Mouse (Mus musculus): ENCODE data around the gene Dgki. TPM values are rescaled to one million over a fixed set of nuclear protein-coding genes. Genes with fewer than 3 reads are reported as not detected.
A peak's percentile ranks its signal among the peaks of the same experiment; 100 is the strongest.

Gene Dgki
- polyA plus RNA-seq, 1 experiment from 2014 or later: 7.6 TPM

DNA sequence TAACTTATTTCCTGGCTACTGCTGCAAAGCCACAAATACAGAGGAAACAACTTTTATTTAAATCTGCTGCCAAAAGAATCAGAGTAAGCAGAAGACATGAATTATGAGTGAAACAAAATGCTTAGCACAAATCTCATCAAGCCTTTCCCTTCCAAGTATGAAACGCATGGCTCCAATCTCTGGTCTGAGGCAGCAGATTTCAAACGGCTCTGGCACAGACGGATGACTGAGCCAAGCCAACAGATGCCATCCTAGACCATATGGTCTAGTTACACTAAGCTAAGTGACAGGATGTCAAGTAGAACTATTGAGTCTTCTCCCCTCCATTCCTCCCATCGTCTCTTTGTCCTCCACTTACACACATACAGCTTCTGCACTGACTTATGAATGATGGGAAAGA is 373.5 kb downstream of the Dgki start:
- H3K4me3 ChIP-seq (ENCODE audit: low read depth, low read length): no peak overlapping the region
- no peaks in the 10 kb centered on the region for H3K9me3 ChIP-seq (replicated peaks; ENCODE audit: control insufficient read depth, low read length, poor library complexity, severe bottlenecking)
- H3K27ac ChIP-seq (ENCODE audit: low read length): no peak overlapping the region
- no peaks in the 10 kb centered on the region for H3K36me3 ChIP-seq (ENCODE audit: control insufficient read depth, insufficient read depth, low read length)
- no peak overlapping the region for H3K4me2 ChIP-seq (ENCODE audit: low read length)
- WGBS: 74% methylated on average over 4 of the region's 4 CpGs
- H3K4me1 ChIP-seq (ENCODE audit: control insufficient read depth, insufficient read depth, low read length): peaks cover 2% of the 10 kb centered on the region
- no peaks in the 10 kb centered on the region for H3K27me3 ChIP-seq (ENCODE audit: control insufficient read depth, insufficient read depth, low read depth, low read length)
- no peak overlapping the region for H3K9ac ChIP-seq (ENCODE audit: low read depth, low read length)
- no peak for ATAC-seq

DNA sequence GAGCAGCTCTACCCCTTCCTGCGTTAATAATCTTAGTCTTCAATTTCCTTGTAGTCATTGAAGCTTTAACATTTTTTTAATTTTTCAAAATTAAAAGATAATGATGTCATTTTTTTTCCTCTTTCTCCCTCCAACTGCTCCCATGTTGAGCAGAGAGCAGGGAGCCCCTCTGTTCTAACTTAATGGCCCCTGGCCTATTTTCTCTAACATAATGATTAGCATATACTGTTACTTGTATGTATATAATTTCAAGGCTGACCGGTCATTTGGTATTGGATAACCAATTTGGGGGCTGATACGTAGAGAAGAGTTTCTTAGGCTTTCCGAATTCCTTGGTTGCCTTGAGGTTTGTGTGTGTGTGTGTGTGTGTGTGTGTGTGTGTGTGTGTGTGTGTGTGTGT is 378.0 kb downstream of the Dgki start:
- no peaks in the 10 kb centered on the region for H3K27me3 ChIP-seq (ENCODE audit: control insufficient read depth, insufficient read depth, low read depth, low read length)
- 94% methylated on average over 4 of the region's 4 CpGs for WGBS
- no peak overlapping the region for H3K9ac ChIP-seq (ENCODE audit: low read depth, low read length)
- peaks cover 6% of the 10 kb centered on the region; the same call in 1 of the 2 replicates for H3K9me3 ChIP-seq (replicated peaks; ENCODE audit: control insufficient read depth, low read length, poor library complexity, severe bottlenecking)
- H3K4me3 ChIP-seq (ENCODE audit: low read depth, low read length): no peak overlapping the region
- no peaks in the 10 kb centered on the region for H3K4me1 ChIP-seq (ENCODE audit: control insufficient read depth, insufficient read depth, low read length)
- peaks cover 3% of the 10 kb centered on the region; the same call in 1 of the 2 replicates for H3K36me3 ChIP-seq (ENCODE audit: control insufficient read depth, insufficient read depth, low read length)
- no peak overlapping the region for H3K4me2 ChIP-seq (ENCODE audit: low read length)
- no peak for ATAC-seq
- no peak overlapping the region for H3K27ac ChIP-seq (ENCODE audit: low read length)

DNA sequence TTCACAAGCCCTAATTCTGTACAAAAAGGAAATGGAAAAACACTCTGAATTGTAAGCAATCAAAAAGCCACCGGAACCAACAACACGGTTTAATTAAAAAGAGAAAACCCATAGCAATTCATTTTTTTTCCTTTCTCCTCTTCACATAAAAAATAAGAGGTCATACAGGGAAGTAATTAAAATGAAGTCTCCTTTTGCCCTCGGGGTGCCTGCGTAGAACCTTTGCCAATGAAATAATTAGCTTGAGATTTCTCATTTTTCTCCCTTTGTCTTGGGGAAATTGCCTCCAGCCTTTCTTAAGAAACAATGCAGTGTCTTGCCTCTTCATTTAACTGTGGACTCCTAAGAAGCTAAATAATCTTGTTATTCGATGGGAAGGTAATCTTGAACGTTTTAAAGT is 388.4 kb downstream of the Dgki start:
- H3K4me3 ChIP-seq (ENCODE audit: low read depth, low read length): no peak overlapping the region
- no peaks in the 10 kb centered on the region for H3K36me3 ChIP-seq (ENCODE audit: control insufficient read depth, insufficient read depth, low read length)
- H3K4me1 ChIP-seq (ENCODE audit: control insufficient read depth, insufficient read depth, low read length): no peaks in the 10 kb centered on the region
- no peak overlapping the region for H3K27ac ChIP-seq (ENCODE audit: low read length)
- H3K9me3 ChIP-seq (replicated peaks; ENCODE audit: control insufficient read depth, low read length, poor library complexity, severe bottlenecking): no peaks in the 10 kb centered on the region
- H3K27me3 ChIP-seq (ENCODE audit: control insufficient read depth, insufficient read depth, low read depth, low read length): no peaks in the 10 kb centered on the region
- H3K4me2 ChIP-seq (ENCODE audit: low read length): no peak overlapping the region
- no peak for ATAC-seq
- 40% methylated on average over 6 of the region's 6 CpGs for WGBS
- no peak overlapping the region for H3K9ac ChIP-seq (ENCODE audit: low read depth, low read length)

DNA sequence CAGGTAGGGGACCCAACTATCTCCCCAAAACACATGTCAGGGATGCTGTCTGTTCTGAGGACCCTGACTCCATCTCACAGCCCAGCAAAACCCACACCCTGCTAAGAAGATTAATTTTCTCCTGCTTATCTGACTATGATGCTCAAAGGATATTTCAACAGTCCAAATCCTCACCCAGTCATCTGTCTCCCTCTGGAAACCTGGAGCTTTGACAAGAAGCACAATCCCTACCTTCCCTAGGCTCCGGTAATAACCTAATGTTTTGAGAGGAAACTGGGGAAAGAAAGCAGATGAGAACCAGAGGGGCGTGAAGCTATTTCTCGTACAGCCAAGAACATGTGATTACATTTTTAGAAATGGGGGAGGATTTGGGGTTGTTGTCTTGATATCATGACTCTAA is 392.8 kb downstream of the Dgki start:
- no peak overlapping the region for H3K9ac ChIP-seq (ENCODE audit: low read depth, low read length)
- no peak for ATAC-seq
- no peak overlapping the region for H3K4me2 ChIP-seq (ENCODE audit: low read length)
- H3K27me3 ChIP-seq (ENCODE audit: control insufficient read depth, insufficient read depth, low read depth, low read length): no peaks in the 10 kb centered on the region
- H3K9me3 ChIP-seq (replicated peaks; ENCODE audit: control insufficient read depth, low read length, poor library complexity, severe bottlenecking): no peaks in the 10 kb centered on the region
- no peak overlapping the region for H3K4me3 ChIP-seq (ENCODE audit: low read depth, low read length)
- H3K4me1 ChIP-seq (ENCODE audit: control insufficient read depth, insufficient read depth, low read length): peaks cover 4% of the 10 kb centered on the region; the same call in 1 of the 2 replicates
- H3K27ac ChIP-seq (ENCODE audit: low read length): no peak overlapping the region
- 80% methylated on average over 3 of the region's 3 CpGs for WGBS
- no peaks in the 10 kb centered on the region for H3K36me3 ChIP-seq (ENCODE audit: control insufficient read depth, insufficient read depth, low read length)

DNA sequence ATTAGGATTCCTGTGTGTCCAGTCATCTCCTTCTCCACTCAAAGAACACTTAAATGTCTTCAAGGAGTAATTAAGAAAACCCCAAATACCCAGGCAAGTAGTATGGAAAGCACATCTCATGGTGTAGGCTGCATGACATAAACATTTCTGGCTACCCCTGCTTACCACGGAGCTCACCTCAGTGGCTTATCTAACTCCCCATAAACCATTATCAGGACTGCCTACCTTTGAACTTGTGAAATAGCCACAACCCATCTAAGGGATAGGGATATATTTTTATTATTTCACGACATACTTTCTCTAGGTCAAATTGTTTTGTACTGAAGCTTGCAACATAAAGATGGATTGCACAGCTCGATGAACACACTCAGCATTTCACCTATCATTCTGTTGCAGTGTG is 394.0 kb downstream of the Dgki start:
- no peak overlapping the region for H3K4me2 ChIP-seq (ENCODE audit: low read length)
- no peak for ATAC-seq
- H3K4me3 ChIP-seq (ENCODE audit: low read depth, low read length): no peak overlapping the region
- 91% methylated on average over 3 of the region's 3 CpGs for WGBS
- no peak overlapping the region for H3K9ac ChIP-seq (ENCODE audit: low read depth, low read length)
- H3K4me1 ChIP-seq (ENCODE audit: control insufficient read depth, insufficient read depth, low read length): peaks cover 4% of the 10 kb centered on the region; the same call in 1 of the 2 replicates
- no peaks in the 10 kb centered on the region for H3K27me3 ChIP-seq (ENCODE audit: control insufficient read depth, insufficient read depth, low read depth, low read length)
- no peaks in the 10 kb centered on the region for H3K9me3 ChIP-seq (replicated peaks; ENCODE audit: control insufficient read depth, low read length, poor library complexity, severe bottlenecking)
- no peaks in the 10 kb centered on the region for H3K36me3 ChIP-seq (ENCODE audit: control insufficient read depth, insufficient read depth, low read length)
- no peak overlapping the region for H3K27ac ChIP-seq (ENCODE audit: low read length)

DNA sequence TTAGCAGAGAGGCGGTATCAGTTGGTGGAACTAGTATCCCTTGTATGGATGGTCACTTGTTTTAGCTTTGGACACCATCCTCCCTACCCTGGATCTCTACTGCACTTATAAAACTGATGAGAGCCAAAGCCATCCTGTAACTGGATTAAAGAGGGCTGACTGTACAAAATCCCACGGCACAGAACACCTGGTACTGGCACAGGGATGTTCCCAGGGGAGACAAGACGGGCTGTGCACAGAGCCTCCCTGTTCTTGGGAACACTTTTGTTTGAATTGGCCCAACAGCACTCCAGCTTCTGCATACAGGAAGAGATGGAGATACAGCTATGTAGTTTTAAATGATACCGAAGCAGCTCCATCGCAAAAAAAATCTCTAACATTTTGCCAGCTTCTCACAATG is 395.1 kb downstream of the Dgki start:
- no peaks in the 10 kb centered on the region for H3K36me3 ChIP-seq (ENCODE audit: control insufficient read depth, insufficient read depth, low read length)
- 78% methylated on average over 5 of the region's 5 CpGs for WGBS
- ATAC-seq: no peak
- no peak overlapping the region for H3K4me3 ChIP-seq (ENCODE audit: low read depth, low read length)
- peaks cover 4% of the 10 kb centered on the region; the same call in 1 of the 2 replicates for H3K4me1 ChIP-seq (ENCODE audit: control insufficient read depth, insufficient read depth, low read length)
- H3K27me3 ChIP-seq (ENCODE audit: control insufficient read depth, insufficient read depth, low read depth, low read length): no peaks in the 10 kb centered on the region
- no peak overlapping the region for H3K9ac ChIP-seq (ENCODE audit: low read depth, low read length)
- no peaks in the 10 kb centered on the region for H3K9me3 ChIP-seq (replicated peaks; ENCODE audit: control insufficient read depth, low read length, poor library complexity, severe bottlenecking)
- no peak overlapping the region for H3K4me2 ChIP-seq (ENCODE audit: low read length)
- no peak overlapping the region for H3K27ac ChIP-seq (ENCODE audit: low read length)

DNA sequence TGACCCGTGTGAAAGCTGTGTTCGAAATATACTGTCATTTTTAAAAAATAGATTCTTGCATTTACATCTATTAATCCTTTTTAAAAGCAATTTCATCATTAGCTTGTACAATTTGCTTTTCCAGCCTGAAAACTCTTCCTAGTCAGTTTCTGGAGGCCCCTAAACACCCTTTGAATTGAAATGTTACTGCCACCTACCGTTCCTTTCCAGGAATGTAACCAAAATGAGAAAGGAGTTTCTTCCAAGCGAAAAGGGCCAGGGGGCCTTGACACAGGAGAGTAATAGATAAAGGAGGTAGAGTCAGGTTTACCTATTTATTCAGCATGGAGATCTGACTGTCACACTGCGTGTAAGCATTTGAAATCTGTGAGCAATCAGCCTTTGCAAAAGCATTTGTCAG is 396.2 kb downstream of the Dgki start:
- Histone ChIP-seq H3K4me1 (ENCODE audit: control insufficient read depth, insufficient read depth, low read length) (peaks cover 4% of the 10 kb centered on the region; the same call in 1 of the 2 replicates), H3K36me3 (ENCODE audit: control insufficient read depth, insufficient read depth, low read length) (no peaks in the 10 kb centered on the region), H3K4me3 (ENCODE audit: low read depth, low read length) (no peak overlapping the region), H3K27ac (ENCODE audit: low read length) (no peak overlapping the region; the same call in 1 of the 2 replicates), H3K9me3 (replicated peaks; ENCODE audit: control insufficient read depth, low read length, poor library complexity, severe bottlenecking) (no peaks in the 10 kb centered on the region), H3K4me2 (ENCODE audit: low read length) (no peak overlapping the region), H3K9ac (ENCODE audit: low read depth, low read length) (no peak overlapping the region), H3K27me3 (ENCODE audit: control insufficient read depth, insufficient read depth, low read depth, low read length) (no peaks in the 10 kb centered on the region)
- 10% methylated on average over 5 of the region's 5 CpGs for WGBS
- ATAC-seq: peak; percentile 83

DNA sequence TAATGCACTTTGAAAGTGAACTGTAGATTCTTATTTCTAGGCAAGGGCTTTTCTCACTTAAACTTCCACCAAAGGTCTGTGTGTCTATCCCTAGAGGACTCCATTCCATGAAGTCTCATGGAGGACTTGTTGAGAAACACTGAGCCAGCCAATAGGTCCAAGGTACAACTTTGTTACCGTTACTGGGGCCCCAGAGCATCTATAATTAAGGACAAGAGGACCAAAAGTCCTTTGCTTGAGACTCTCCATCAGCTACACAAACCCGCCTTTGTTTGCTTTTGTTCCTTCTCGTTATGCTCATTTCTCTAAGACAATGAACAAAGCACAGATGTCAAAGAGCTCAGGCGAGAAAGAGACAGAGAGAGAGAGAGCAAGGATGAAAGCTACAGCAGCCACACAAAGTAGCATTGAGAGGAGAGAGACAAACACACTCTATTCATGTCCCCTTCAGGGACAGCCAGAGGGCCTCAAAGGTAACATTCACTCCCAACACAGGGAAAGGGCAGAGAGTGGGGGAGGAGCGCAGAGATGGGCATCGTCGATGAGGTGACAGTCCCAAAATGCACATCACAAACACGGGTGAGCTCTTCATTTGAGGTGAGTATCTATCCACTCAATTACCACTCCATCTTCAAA is 396.7 kb downstream of the Dgki start:
- Histone ChIP-seq H3K4me1 (ENCODE audit: control insufficient read depth, insufficient read depth, low read length) (peaks cover 4% of the 10 kb centered on the region; the same call in 1 of the 2 replicates), H3K36me3 (ENCODE audit: control insufficient read depth, insufficient read depth, low read length) (no peaks in the 10 kb centered on the region), H3K9ac (ENCODE audit: low read depth, low read length) (no peak overlapping the region), H3K27ac (ENCODE audit: low read length) (peak overlapping the region; percentile 65), H3K27me3 (ENCODE audit: control insufficient read depth, insufficient read depth, low read depth, low read length) (no peaks in the 10 kb centered on the region), H3K4me2 (ENCODE audit: low read length) (no peak overlapping the region), H3K9me3 (replicated peaks; ENCODE audit: control insufficient read depth, low read length, poor library complexity, severe bottlenecking) (no peaks in the 10 kb centered on the region), H3K4me3 (ENCODE audit: low read depth, low read length) (no peak overlapping the region)
- ATAC-seq: peak; percentile 41; the same call in 1 of the 2 replicates
- 8% methylated on average over 8 of the region's 8 CpGs for WGBS

DNA sequence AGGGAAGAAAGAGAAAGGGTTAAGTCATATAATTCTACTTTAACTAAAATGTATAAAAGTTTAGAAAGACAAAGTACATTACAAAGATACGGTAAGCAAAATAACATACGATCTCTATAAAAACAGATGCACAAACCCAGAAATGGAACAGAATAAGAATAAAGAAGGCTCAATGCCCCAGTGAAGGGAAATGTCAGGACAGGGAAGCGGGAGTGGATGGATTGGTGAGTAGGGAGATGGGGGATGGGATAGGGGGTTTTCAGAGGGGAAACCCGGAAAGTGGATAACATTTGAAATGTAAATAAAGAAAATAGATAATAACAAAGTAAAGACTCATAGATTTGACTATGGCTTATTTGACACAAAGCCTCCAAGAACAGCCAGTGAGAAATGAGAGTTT is 400.1 kb downstream of the Dgki start:
- Histone ChIP-seq H3K9me3 (replicated peaks; ENCODE audit: control insufficient read depth, low read length, poor library complexity, severe bottlenecking) (no peaks in the 10 kb centered on the region), H3K4me1 (ENCODE audit: control insufficient read depth, insufficient read depth, low read length) (peaks cover 4% of the 10 kb centered on the region; the same call in 1 of the 2 replicates), H3K36me3 (ENCODE audit: control insufficient read depth, insufficient read depth, low read length) (no peaks in the 10 kb centered on the region), H3K9ac (ENCODE audit: low read depth, low read length) (no peak overlapping the region), H3K27ac (ENCODE audit: low read length) (no peak overlapping the region), H3K4me3 (ENCODE audit: low read depth, low read length) (no peak overlapping the region), H3K4me2 (ENCODE audit: low read length) (no peak overlapping the region), H3K27me3 (ENCODE audit: control insufficient read depth, insufficient read depth, low read depth, low read length) (no peaks in the 10 kb centered on the region)
- ATAC-seq: no peak
- WGBS: 81% methylated on average over 4 of the region's 4 CpGs
